Mouse (Mus musculus) neural tube, embryonic 11.5 days (tissue): ENCODE results near the gene Nek1. TPM values are rescaled to one million over a fixed set of nuclear protein-coding genes. Genes with fewer than 3 reads are reported as not detected.
"Not testable (repeated sequence)": the region's sequence is repeated elsewhere in the genome, so short reads cannot be mapped to it uniquely, and the experiment has no call there.

Source experiments
- ATAC-seq: fragments of 200-750 bp; cut with Nextera tagmentation; 2 replicates; pipeline ENCODE4 v1.8.0; 2017; ENCODE audit warnings: moderate number of reproducible peaks, mild to moderate bottlenecking, moderate TSS enrichment, moderate library complexity; ENCODE audit not compliant: insufficient read depth, low FRiP score, low TSS enrichment
- DNase-seq: peaks from one replicate; pipeline ENCODE4 v3.0.0-alpha.2; 2015; ENCODE audit warnings: low spot score
- H3K27ac ChIP-seq: fragments of 300-500 bp; sonication (generic); 2 replicates; pipeline ENCODE4 v1.5.1; 2014; ENCODE audit warnings: low read depth, mild to moderate bottlenecking, low read length
- H3K27me3 ChIP-seq: fragments of 300-500 bp; sonication (generic); 2 replicates; pipeline ENCODE4 v1.6.1; 2014; ENCODE audit warnings: mild to moderate bottlenecking, low read length, mixed read lengths; ENCODE audit not compliant: control insufficient read depth, insufficient read depth
- H3K36me3 ChIP-seq: fragments of 300-500 bp; sonication (generic); 2 replicates; pipeline ENCODE4 v1.6.1; 2014; ENCODE audit warnings: mild to moderate bottlenecking, low read length, moderate library complexity, mixed read lengths; ENCODE audit not compliant: control insufficient read depth, insufficient read depth
- H3K4me1 ChIP-seq: fragments of 300-500 bp; sonication (generic); 2 replicates; pipeline ENCODE4 v1.6.1; 2014; ENCODE audit warnings: low read length, mixed read lengths; ENCODE audit not compliant: control insufficient read depth, insufficient read depth
- H3K4me2 ChIP-seq: fragments of 300-500 bp; sonication (generic); 2 replicates; pipeline ENCODE4 v1.6.1; 2014; ENCODE audit warnings: low read depth, mild to moderate bottlenecking, moderate library complexity
- H3K4me3 ChIP-seq: fragments of 300-500 bp; sonication (generic); 2 replicates; pipeline ENCODE4 v1.5.1; 2014; ENCODE audit warnings: low read depth, low read length
- H3K9ac ChIP-seq: fragments of 300-500 bp; sonication (generic); 2 replicates; pipeline ENCODE4 v1.6.1; 2014; ENCODE audit warnings: mild to moderate bottlenecking, low read length
- H3K9me3 ChIP-seq: fragments of 300-500 bp; sonication (generic); 2 replicates; pipeline ENCODE4 v1.6.1; 2016; ENCODE audit warnings: low read length; ENCODE audit not compliant: control insufficient read depth
- WGBS: fragments of 180-500 bp; shearing (Covaris S2); extraction: QIAGEN DNeasy Blood & Tissue Kit; methylation state at CpG from one replicate; pipeline ENCODE4 v1.1.7; 2014; 5-methylcytosine and 5-hydroxymethylcytosine counted together
- polyA plus RNA-seq: library from polyadenylated mRNA; unstranded; fragments of >200 nt; fragmentation: Nextera tagmentation; extraction: Ambion mirVana; gene quantifications from 2 replicates; pipeline ENCODE4 v1.2.1, GENCODE M21; 2014

Gene Nek1
- polyA plus RNA-seq, 1 experiment from 2014 or later = 19.1 TPM

DNA sequence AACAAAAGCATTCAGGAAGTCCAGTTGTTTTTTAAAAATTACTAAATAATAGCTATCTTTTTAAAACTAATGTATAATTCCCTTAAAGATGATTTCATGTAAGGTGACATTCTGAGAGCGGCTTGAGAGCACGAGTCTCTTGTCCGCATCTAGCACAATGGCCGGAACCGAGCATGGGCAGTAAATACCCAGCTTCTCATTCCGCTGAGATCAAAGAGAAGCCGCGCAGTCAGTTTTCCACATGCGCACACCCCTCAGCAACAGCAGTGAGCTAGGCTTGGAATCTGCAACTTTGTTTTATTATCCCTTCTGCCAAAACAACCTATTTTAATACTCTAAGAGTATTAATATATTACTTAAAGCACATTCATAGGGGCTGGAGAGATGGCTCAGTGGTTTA lies 16.2 kb upstream of the Nek1 start:
- H3K9me3 ChIP-seq = no peaks in the 10 kb centered on the region
- 79% methylated on average over 9 of the region's 9 CpGs for WGBS
- ATAC-seq (no peak), DNase-seq (no peak)
- no peaks in the 10 kb centered on the region for H3K27me3 ChIP-seq
- H3K4me2 ChIP-seq = no peak overlapping the region
- no peak overlapping the region for H3K27ac ChIP-seq
- no peaks in the 10 kb centered on the region for H3K36me3 ChIP-seq
- no peak overlapping the region for H3K4me3 ChIP-seq
- H3K4me1 ChIP-seq = no peaks in the 10 kb centered on the region; the same call in 1 of the 2 replicates
- no peak overlapping the region for H3K9ac ChIP-seq

DNA sequence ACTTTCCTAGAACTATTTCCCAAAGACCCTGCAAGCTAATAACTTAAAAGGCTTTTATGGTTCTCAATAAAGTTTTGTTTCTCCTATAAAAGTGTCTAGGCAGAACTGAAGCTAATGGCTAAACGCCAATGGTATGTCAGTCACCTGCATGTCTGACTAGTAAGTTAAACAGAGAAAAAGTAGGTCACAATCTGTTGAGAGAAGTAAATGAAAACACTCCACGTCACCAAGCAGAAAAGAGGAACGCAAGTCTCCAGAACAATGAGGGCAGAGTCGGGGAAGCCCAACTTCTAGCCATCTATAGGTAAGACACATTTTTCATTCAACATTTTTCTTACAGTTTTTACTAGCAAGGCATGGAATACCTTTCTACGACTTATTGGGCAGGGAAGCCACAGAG lies 14.5 kb upstream of the Nek1 start:
- no peaks in the 10 kb centered on the region; the same call in 1 of the 2 replicates for H3K4me1 ChIP-seq
- H3K36me3 ChIP-seq = no peaks in the 10 kb centered on the region
- no peak overlapping the region for H3K4me2 ChIP-seq
- no peaks in the 10 kb centered on the region for H3K9me3 ChIP-seq
- H3K27me3 ChIP-seq = no peaks in the 10 kb centered on the region
- ATAC-seq = no peak
- H3K4me3 ChIP-seq = no peak overlapping the region
- 88% methylated on average over 5 of the region's 5 CpGs for WGBS
- H3K27ac ChIP-seq = no peak overlapping the region
- DNase-seq = no peak
- H3K9ac ChIP-seq = no peak overlapping the region

DNA sequence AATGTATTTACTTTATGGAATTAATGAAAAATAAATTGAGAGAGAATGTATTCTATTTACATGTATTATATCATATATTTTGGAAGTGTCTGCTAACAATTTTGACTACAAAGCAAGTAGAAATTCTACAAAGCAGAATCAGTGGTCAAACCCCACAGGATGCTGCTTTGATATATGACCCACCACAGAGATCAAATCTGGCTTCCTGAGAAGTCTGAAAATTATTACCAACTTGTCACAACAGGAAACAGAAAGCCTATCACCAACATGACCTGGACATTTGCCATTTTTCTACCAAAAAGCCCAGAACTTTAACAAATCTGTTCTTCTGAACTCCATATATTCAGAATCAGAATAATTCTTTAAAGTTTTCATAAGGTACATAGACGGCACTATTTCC lies 11.6 kb upstream of the Nek1 start:
- no peak overlapping the region; the same call in 1 of the 2 replicates for H3K4me2 ChIP-seq
- WGBS = 61% methylated on average over 1 of the region's 1 CpGs
- ATAC-seq = no peak

DNA sequence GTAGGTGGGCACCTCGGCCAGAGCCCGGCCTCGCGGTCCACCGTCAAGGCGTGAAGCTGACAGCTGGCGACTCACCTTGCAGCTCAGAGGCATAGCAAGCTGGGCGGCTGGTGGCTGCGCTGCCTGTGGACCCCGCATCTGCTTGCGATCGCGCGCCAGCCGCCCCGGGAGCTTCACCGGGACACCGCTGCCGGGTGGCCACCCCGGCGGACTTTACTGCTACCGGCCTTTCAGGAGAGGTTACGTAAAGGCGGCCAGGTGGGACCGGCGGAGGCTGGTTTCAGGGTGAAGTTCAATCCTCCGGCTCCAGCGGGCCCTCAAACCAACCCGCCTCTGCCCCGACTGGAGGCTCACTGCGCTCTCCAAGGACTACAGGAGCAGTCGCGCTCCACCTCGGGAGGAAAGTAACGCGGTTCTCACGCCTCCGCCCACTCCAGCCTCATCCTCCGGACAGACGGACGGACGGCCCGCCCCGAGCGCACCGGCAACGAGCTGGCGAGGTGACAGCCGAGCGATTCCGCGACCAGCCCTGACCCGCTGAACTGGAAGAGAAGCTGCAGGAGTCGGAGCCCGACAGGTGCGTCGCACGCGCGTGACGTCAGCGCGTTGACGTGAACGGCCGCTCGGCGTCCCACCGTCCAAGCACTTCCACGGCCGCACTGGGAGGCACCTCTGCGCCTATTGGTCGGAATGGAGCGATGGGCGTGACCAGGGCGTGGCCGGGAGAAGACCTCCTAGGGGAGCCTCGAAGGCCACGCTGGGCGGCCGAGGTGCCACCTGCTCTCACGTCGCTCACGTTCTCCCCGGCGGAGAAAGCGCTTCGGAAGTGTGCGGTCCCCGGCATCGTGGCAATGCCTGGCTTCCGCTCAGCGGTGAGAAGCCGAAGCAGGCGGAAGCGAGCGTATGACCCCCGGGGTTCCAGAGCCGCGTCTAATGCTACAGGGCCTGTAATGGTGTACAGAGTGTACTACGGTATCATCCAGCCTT lies 10.0 kb upstream of the Nek1 start, which contains the start of gene Clcn3:
Gene Clcn3, minus strand, starts transcription at position 600 of the 987 bp plus-strand sequence.
- ATAC-seq = peak; percentile 99
- Histone ChIP-seq H3K27ac (peak within 1 kb of the TSS; percentile 70; the same call in 1 of the 2 replicates), H3K4me3 (peak within 1 kb of the TSS; percentile 61), H3K27me3 (no peaks in the 10 kb centered on the region), H3K9ac (peak within 1 kb of the TSS; percentile 69), H3K4me2 (peak within 1 kb of the TSS; percentile 90), H3K4me1 (no peaks in the 10 kb centered on the region; the same call in 1 of the 2 replicates), H3K36me3 (no peaks in the 10 kb centered on the region), H3K9me3 (no peaks in the 10 kb centered on the region)
- WGBS = under 1% methylated on average over 100 of the region's 101 CpGs
- DNase-seq = peak; percentile 98

More for the DNA sequence above, 11.6 kb upstream of the Nek1 start:
- H3K27me3 ChIP-seq = no peaks in the 10 kb centered on the region
- no peak overlapping the region for H3K4me3 ChIP-seq
- no peak overlapping the region for H3K27ac ChIP-seq
- H3K9me3 ChIP-seq = no peaks in the 10 kb centered on the region
- H3K9ac ChIP-seq = no peak overlapping the region
- no peaks in the 10 kb centered on the region; the same call in 1 of the 2 replicates for H3K4me1 ChIP-seq
- no peak for DNase-seq
- no peaks in the 10 kb centered on the region for H3K36me3 ChIP-seq

DNA sequence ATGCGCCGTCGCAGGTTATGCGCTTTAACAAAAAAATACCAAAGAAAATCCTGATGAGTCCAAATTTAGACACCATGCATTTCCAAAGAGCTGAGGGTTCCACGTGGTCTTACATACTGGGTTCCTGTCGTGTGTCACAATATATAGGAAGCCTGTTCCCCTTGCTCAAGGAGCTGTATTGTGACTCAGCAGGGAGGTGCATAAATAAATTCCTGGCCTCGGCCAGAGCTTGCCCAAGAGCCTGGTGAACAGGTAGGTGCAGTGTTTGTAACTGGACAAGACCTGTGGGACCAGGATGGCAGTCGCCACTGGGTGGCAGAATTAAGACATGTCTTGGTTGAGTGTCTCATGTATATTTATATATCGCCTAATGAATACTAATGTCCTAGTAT lies 9.3 kb upstream of the Nek1 start:
- peak; percentile 65 for DNase-seq
- H3K27me3 ChIP-seq = no peaks in the 10 kb centered on the region
- H3K27ac ChIP-seq = peak overlapping the region; percentile 70; the same call in 1 of the 2 replicates
- H3K4me3 ChIP-seq = peak overlapping the region; percentile 61
- H3K4me2 ChIP-seq = peak overlapping the region; percentile 90
- H3K9ac ChIP-seq = peak overlapping the region; percentile 55
- ATAC-seq = peak; percentile 73
- H3K9me3 ChIP-seq = no peaks in the 10 kb centered on the region
- no peaks in the 10 kb centered on the region; the same call in 1 of the 2 replicates for H3K4me1 ChIP-seq
- no peaks in the 10 kb centered on the region for H3K36me3 ChIP-seq
- 14% methylated on average over 9 of the region's 9 CpGs for WGBS

DNA sequence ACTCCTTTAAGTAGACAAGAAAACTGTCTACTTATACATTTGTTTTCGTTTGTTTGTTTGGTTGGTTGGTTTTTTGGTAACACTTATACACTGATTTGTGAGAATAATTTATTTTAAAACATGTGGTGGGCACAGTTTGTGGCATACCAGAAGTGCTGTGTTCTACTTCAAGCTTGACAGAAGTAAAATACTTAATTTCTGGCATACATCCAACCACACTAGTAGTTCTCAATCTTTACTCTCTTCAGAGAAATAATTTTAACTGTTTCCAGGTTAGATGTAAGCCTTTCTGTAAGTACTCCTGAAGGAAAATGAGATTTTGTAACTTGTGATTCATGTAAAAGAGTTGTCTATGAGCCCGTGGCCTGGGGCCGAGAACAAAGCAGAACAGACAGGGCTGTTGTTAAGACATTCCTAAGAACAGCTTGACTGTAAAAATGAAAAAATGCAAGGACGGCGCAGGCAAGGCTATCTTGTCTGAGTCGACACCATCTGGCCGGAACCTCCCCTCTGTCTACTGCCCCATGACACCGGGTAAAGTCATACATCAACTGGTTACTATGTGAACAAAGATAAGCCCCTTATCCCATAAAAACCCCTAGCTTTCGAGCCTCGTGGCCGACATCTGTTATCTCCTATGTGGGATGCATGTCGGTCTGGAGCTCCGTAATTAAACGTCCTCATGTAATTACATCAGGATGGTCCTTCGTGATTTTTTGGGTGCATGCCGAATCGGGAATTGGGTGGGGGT lies 8.6 kb upstream of the Nek1 start:
- H3K27ac ChIP-seq, H3K9ac ChIP-seq, H3K4me1 ChIP-seq, H3K36me3 ChIP-seq, H3K4me2 ChIP-seq, H3K4me3 ChIP-seq, H3K27me3 ChIP-seq, DNase-seq, ATAC-seq, H3K9me3 ChIP-seq: not testable (repeated sequence)
- 89% methylated on average over 17 of the region's 17 CpGs for WGBS

DNA sequence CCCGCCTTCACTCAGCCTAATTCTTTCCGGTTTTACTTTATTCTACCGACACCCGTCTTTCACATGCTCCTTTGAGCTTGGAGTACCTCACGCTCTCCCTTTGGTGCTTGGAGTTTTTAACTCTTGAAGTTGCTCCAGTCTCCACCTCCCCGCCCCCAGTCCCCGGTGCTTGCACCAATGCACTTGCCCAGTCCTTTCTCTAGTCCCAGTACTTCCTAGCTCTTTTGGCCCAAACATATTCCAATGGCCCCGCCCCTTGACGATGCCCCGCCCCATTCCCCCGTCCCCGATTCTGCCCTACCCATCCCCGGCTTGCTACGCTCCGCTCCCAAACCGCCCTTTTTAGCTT lies 460 bp upstream of the Nek1 start:
- peak overlapping the region; percentile 76 for H3K27ac ChIP-seq

DNA sequence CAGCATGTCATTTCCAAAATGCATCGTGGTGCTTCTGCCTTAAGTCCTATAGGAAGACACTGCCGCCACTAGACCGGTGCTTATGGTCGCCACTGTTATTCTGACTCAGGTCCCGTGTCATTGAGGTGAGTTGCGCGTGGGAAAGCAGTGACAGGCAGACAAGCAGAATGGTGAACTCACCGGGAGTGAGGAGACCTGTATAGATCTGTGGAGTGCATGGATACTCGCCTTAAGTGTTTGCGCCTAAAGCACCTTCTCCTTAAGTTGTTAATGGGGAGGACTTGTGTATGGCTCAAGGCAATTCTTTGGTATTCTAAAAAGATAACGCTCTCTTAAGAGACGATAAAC lies 618 bp downstream of the Nek1 start:
- Histone ChIP-seq H3K4me3 (peak overlapping the region; percentile 76), H3K4me2 (peak overlapping the region; percentile 76), H3K4me1 (0 out of 2 replicates have a peak, but pooled peaks cover 3% of the 10 kb centered on the region), H3K36me3 (no peaks in the 10 kb centered on the region), H3K27me3 (no peaks in the 10 kb centered on the region), H3K9ac (peak overlapping the region; percentile 69), H3K9me3 (no peaks in the 10 kb centered on the region), H3K27ac (peak overlapping the region; percentile 56)
- 7% methylated on average over 12 of the region's 12 CpGs for WGBS
- ATAC-seq = no peak; the same call in 1 of the 2 replicates
- no peak for DNase-seq

More for the DNA sequence above, 460 bp upstream of the Nek1 start:
- Histone ChIP-seq H3K4me2 (peak overlapping the region; percentile 48), H3K4me1 (0 out of 2 replicates have a peak, but pooled peaks cover 3% of the 10 kb centered on the region), H3K36me3 (no peaks in the 10 kb centered on the region), H3K4me3 (peak overlapping the region; percentile 76), H3K27me3 (no peaks in the 10 kb centered on the region), H3K9me3 (no peaks in the 10 kb centered on the region), H3K9ac (peak overlapping the region; percentile 65)
- ATAC-seq (peak; percentile 91; the same call in 1 of the 2 replicates), DNase-seq (no peak)
- WGBS = under 1% methylated on average over 16 of the region's 16 CpGs
